Mouse (Mus musculus) layer of hippocampus, postnatal 14 days (tissue): ENCODE measurements at regions not wholly inside any gene's neighbourhood (a gene's known extent, or its start where the extent isn't known, plus 50 kb on each side); places are given as distances from the start of the nearest gene placed in this dataset.

ENCODE experiments used
- DNase-seq, 2 experiments: peaks; one replicate each; pipeline ENCODE4 v3.0.0; 2021 to 2022; ENCODE audit warnings: low spot score in 2 of 2, mixed read lengths in 1 of 2

GRCm38 (mm10) chr19:33043696-33044095 is 286.4 kb downstream of the Pten start:
- no peak for DNase-seq

- DNase-seq = no peak
Observed at GRCm38 (mm10) chr19:33048754-33049442, 291.6 kb downstream of the Pten start.

GRCm38 (mm10) chr19:33053199-33053867 is 296.0 kb downstream of the Pten start:
- DNase-seq = no peak

GRCm38 (mm10) chr19:33056372-33056791 is 299.1 kb downstream of the Pten start:
- no peak for DNase-seq

GRCm38 (mm10) chr19:33061006-33061405 is 303.7 kb downstream of the Pten start:
- no peak for DNase-seq

GRCm38 (mm10) chr19:33062165-33063058 is 305.1 kb downstream of the Pten start:
- DNase-seq = no peak

GRCm38 (mm10) chr19:33065274-33066200 is 308.2 kb downstream of the Pten start:
- peak in 1 of 2 experiments; percentile 49 for DNase-seq

- DNase-seq = peak in 1 of 2 experiments; percentile 9
Observed at GRCm38 (mm10) chr19:33068351-33068955, 311.2 kb downstream of the Pten start.

- DNase-seq = no peak
Observed at GRCm38 (mm10) chr19:33069761-33070160, 312.5 kb downstream of the Pten start.

- DNase-seq = no peak
Observed at GRCm38 (mm10) chr19:33072299-33072698, 315.0 kb downstream of the Pten start.

GRCm38 (mm10) chr19:33074907-33075306 is 317.2 kb downstream of the Rnls start:
- no peak for DNase-seq

- no peak for DNase-seq
Observed at GRCm38 (mm10) chr19:33078681-33079360, 313.3 kb downstream of the Rnls start.

GRCm38 (mm10) chr19:33079959-33080358 is 312.1 kb downstream of the Rnls start:
- DNase-seq = no peak

GRCm38 (mm10) chr19:33081493-33081892 is 310.6 kb downstream of the Rnls start:
- no peak for DNase-seq

- DNase-seq = no peak
Observed at GRCm38 (mm10) chr19:33083371-33083770, 308.7 kb downstream of the Rnls start.

- DNase-seq = no peak
Observed at GRCm38 (mm10) chr19:33084683-33085082, 307.4 kb downstream of the Rnls start.
